Mouse (Mus musculus): ENCODE data around the gene Orai2.

DNA sequence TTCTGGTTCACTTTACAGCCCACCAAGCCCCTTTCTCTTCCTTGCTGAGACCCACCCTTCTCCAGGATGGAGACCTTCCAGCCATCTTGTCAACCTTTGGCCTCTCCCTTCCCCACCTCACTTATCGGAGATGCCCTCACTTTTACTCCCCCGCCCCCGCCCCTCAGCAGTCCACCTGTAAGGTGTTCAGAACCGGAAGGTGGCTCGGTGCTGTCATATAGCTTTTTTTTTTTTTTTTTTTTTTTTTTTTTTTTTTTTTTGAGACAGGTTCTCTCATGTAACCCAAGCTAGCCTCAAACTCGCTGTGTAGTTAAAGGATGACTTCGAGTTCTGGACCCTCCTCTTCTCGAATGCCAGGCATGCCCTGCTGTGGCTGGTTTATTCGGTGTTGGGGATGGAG, 2.4 kb upstream of the Orai2 start:
- TF ChIP-seq CTCF (conservative IDR thresholded peaks at IDR 0.05; ENCODE audit: insufficient read depth, insufficient read length, low read depth, low read length) (no peak), POLR2A (IDR thresholded peaks at IDR 0.05; ENCODE audit: low read depth, low read length) (no peak)

Measured in kidney, adult 2 months (tissue).